Mouse (Mus musculus): Measurements from ENCODE around the gene Hectd4. TPM values are rescaled to one million over a fixed set of nuclear protein-coding genes. Genes with fewer than 3 reads are reported as not detected.
A peak's percentile ranks its signal among the peaks of the same experiment; 100 is the strongest.

The Hectd4 gene
- polyA plus RNA-seq, 1 experiment from 2014 or later, result 2.2 TPM

- no peak for TF ChIP-seq CTCF (IDR thresholded peaks at IDR 0.05; ENCODE audit: low read depth)
- Histone ChIP-seq H3K36me3 (ENCODE audit: control insufficient read depth, insufficient read depth) (peaks cover 17% of the 10 kb centered on the region), H3K27me3 (replicated peaks; ENCODE audit: control insufficient read depth, insufficient read depth, low read length) (no peaks in the 10 kb centered on the region), H3K27ac (ENCODE audit: low read depth, low read length) (peak within 1 kb of the TSS; percentile 98), H3K4me2 (replicated peaks; ENCODE audit: low read depth) (peak within 1 kb of the TSS; percentile 70), H3K9me3 (ENCODE audit: control insufficient read depth) (no peaks in the 10 kb centered on the region), H3K4me1 (replicated peaks; ENCODE audit: control insufficient read depth, insufficient read depth, low read length) (0 out of 2 replicates have a peak, but pooled peaks cover 3% of the 10 kb centered on the region), H3K9ac (ENCODE audit: low read depth, low read length) (peak within 1 kb of the TSS; percentile 86), H3K4me3 (ENCODE audit: low read depth, low read length) (peak within 1 kb of the TSS; percentile 78)
- WGBS, result under 1% methylated on average over 34 of the region's 45 CpGs
- peak; percentile 90 for ATAC-seq
Observed at GRCm38 (mm10) chr5:121385461-121386119, 165.6 kb downstream of the Hectd4 start, which contains the start of gene Trafd1. TSS of gene Trafd1 (minus strand) at chr5:121385632.

DNA sequence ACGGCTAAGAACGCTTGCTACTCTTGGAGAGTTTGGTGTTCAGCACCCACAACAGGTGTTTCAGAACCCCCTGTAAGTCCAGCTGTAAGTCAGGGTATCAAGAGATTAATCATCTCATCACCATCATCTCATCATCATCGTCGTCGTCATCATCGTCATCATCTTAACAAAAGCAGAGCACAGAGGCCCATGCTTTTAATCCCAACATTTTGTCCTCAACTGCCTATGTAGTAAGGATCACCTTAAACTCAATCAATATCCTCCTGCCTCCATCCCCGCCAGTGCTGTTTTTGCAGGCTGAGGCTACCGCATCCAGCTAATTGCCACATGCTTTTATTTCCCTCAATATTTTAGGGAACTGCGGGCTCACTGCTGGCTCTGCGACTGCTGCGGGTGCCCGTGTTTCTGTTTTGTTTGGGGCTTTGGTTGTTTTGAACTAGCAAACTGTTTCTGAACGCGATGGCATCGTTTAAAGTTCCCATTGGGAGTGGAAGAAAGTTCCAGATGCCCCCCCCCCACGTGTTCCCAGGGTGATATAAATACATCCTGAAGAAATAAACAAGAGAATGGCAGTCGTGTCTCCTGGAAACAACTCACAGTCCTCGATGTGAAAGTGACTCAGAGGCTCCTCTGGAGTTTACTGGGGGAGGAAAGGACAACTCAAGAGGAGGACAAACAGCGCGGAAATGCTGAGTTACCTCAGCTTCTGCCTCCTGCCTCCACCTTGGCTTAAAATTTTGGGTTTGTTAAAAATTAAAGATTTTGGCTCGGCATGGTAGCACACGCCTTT is 166.3 kb downstream of the Hectd4 start:
- WGBS, result 30% methylated on average over 22 of the region's 22 CpGs

DNA sequence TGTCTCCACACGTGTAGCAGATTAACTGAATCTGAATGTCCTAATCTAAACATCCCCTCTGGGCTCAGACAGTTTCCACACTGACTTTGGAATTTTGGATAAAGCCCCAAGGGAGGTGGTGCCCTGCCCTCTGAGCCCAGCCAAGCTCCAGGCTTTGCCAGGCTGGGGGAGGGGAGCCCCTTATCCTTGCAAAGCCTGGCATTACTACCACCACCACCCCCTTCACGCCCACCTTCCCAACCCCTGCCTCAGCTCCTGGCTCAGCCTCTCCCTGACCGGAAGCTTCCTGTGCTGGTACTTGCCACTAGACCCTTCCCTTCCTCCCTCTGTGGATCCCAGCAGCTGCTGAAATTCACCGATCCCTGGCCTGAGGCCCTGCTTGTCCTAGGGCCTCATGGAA is 167.1 kb downstream of the Hectd4 start:
- ATAC-seq, result no peak
- no peak for TF ChIP-seq CTCF (IDR thresholded peaks at IDR 0.05; ENCODE audit: low read depth)
- Histone ChIP-seq H3K27me3 (replicated peaks; ENCODE audit: control insufficient read depth, insufficient read depth, low read length) (no peaks in the 10 kb centered on the region), H3K9me3 (ENCODE audit: control insufficient read depth) (no peaks in the 10 kb centered on the region), H3K36me3 (ENCODE audit: control insufficient read depth, insufficient read depth) (peaks cover 1% of the 10 kb centered on the region), H3K4me1 (replicated peaks; ENCODE audit: control insufficient read depth, insufficient read depth, low read length) (0 out of 2 replicates have a peak, but pooled peaks cover 3% of the 10 kb centered on the region), H3K9ac (ENCODE audit: low read depth, low read length) (no peak overlapping the region), H3K4me3 (ENCODE audit: low read depth, low read length) (no peak overlapping the region), H3K4me2 (replicated peaks; ENCODE audit: low read depth) (no peak overlapping the region; the same call in 1 of the 2 replicates), H3K27ac (ENCODE audit: low read depth, low read length) (0 out of 2 replicates have a peak overlapping the region, but pooled peaks have one; percentile 1)
- 48% methylated on average over 4 of the region's 4 CpGs for WGBS

More for the DNA sequence above, 166.3 kb downstream of the Hectd4 start:
- no peak for ATAC-seq
- TF ChIP-seq CTCF (IDR thresholded peaks at IDR 0.05; ENCODE audit: low read depth), result no peak
- H3K9ac ChIP-seq (ENCODE audit: low read depth, low read length), result no peak overlapping the region
- peak overlapping the region; percentile 98; the same call in 1 of the 2 replicates for H3K27ac ChIP-seq (ENCODE audit: low read depth, low read length)
- peaks cover 10% of the 10 kb centered on the region for H3K36me3 ChIP-seq (ENCODE audit: control insufficient read depth, insufficient read depth)
- 0 out of 2 replicates have a peak, but pooled peaks cover 3% of the 10 kb centered on the region for H3K4me1 ChIP-seq (replicated peaks; ENCODE audit: control insufficient read depth, insufficient read depth, low read length)
- no peaks in the 10 kb centered on the region for H3K27me3 ChIP-seq (replicated peaks; ENCODE audit: control insufficient read depth, insufficient read depth, low read length)
- peak overlapping the region; percentile 78 for H3K4me3 ChIP-seq (ENCODE audit: low read depth, low read length)
- H3K4me2 ChIP-seq (replicated peaks; ENCODE audit: low read depth), result peak overlapping the region; percentile 70
- no peaks in the 10 kb centered on the region for H3K9me3 ChIP-seq (ENCODE audit: control insufficient read depth)

DNA sequence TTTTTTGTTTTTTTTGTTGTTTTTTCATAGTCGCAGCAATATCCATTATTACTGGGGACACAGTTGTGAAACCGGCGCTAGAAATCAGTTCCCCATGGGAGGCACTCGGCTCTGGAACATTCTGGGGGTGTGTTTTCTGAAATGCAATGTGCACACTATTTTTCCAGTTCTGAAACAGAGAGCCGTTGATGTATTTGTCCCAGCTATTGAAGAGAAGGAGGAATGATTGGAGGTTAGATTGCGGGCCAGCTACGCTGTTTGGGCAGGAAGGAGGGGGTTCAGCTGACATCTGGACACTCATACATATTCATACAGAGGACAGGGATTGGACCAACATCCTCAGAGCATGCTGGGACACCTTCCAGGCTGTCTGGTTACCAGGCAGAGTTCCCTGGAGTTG is 169.1 kb downstream of the Hectd4 start:
- ATAC-seq, result no peak
- H3K27ac ChIP-seq (ENCODE audit: low read depth, low read length), result no peak overlapping the region
- H3K4me3 ChIP-seq (ENCODE audit: low read depth, low read length), result no peak overlapping the region
- H3K27me3 ChIP-seq (replicated peaks; ENCODE audit: control insufficient read depth, insufficient read depth, low read length), result no peaks in the 10 kb centered on the region
- H3K4me2 ChIP-seq (replicated peaks; ENCODE audit: low read depth), result no peak overlapping the region
- H3K4me1 ChIP-seq (replicated peaks; ENCODE audit: control insufficient read depth, insufficient read depth, low read length), result no peaks in the 10 kb centered on the region
- 69% methylated on average over 7 of the region's 7 CpGs for WGBS
- H3K9ac ChIP-seq (ENCODE audit: low read depth, low read length), result no peak overlapping the region
- no peaks in the 10 kb centered on the region for H3K9me3 ChIP-seq (ENCODE audit: control insufficient read depth)
- no peaks in the 10 kb centered on the region for H3K36me3 ChIP-seq (ENCODE audit: control insufficient read depth, insufficient read depth)
- TF ChIP-seq CTCF (IDR thresholded peaks at IDR 0.05; ENCODE audit: low read depth), result no peak

DNA sequence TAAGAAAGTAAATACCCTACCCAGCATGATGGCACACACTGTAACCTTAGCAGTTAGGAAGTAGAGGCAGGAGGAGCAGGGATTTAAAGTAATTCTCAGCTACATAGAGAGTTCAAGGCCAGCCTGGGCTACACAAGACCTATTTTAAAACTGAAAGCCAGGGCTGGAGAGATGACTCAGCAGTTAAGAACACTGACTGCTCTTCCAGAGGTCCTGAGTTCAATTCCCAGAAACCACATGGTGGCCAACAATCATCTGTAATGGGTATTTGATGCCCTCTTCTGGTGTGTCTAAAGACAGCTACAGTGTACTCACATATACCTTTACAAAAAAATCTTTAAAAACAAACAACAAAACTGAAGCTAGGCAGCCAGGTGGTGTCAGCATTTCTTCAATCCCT is 169.7 kb downstream of the Hectd4 start:
- no peak overlapping the region for H3K27ac ChIP-seq (ENCODE audit: low read depth, low read length)
- H3K27me3 ChIP-seq (replicated peaks; ENCODE audit: control insufficient read depth, insufficient read depth, low read length), result no peaks in the 10 kb centered on the region
- no peak for TF ChIP-seq CTCF (IDR thresholded peaks at IDR 0.05; ENCODE audit: low read depth)
- H3K4me2 ChIP-seq (replicated peaks; ENCODE audit: low read depth), result no peak overlapping the region
- H3K4me1 ChIP-seq (replicated peaks; ENCODE audit: control insufficient read depth, insufficient read depth, low read length), result no peaks in the 10 kb centered on the region
- H3K36me3 ChIP-seq (ENCODE audit: control insufficient read depth, insufficient read depth), result no peaks in the 10 kb centered on the region
- no peak for ATAC-seq
- no peak overlapping the region for H3K9ac ChIP-seq (ENCODE audit: low read depth, low read length)
- no peak overlapping the region for H3K4me3 ChIP-seq (ENCODE audit: low read depth, low read length)
- H3K9me3 ChIP-seq (ENCODE audit: control insufficient read depth), result no peaks in the 10 kb centered on the region

DNA sequence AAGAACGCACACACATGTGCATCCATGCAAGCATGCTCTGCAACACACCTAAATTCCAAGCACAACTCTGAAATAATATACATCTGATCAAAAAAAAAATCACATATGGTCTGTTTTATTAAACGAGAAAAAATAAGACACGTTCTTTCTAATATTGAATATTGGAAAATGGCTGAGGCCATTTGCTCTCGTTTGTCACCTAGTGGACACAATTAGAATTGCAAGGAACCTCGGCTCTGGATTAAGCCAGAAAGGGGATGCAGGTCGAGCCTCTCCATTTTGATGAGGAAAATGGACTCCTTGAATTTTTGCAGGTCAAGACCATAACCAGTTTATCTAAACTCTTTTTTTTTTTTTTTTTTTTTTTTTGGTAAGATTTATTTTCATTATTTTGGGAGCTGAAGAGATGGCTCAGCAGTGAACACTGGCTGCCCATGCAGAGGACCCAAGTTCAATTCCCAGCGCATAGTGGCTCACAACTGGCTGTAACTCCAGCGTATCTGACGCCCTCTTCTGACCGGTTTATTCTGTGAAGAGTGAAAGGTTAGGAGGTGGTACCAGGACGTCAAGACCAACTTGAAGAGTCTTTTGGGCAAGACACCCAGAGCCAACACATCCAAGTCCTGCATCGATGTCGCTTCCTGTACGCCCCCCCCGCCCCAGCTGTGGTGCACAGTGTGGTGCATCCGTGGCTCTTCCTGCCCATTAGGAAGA is 172.8 kb downstream of the Hectd4 start:
- no peak overlapping the region for H3K27ac ChIP-seq (ENCODE audit: low read depth, low read length)
- TF ChIP-seq CTCF (IDR thresholded peaks at IDR 0.05; ENCODE audit: low read depth), result peak; percentile 78
- WGBS, result 55% methylated on average over 16 of the region's 16 CpGs
- H3K27me3 ChIP-seq (replicated peaks; ENCODE audit: control insufficient read depth, insufficient read depth, low read length), result no peaks in the 10 kb centered on the region
- H3K9ac ChIP-seq (ENCODE audit: low read depth, low read length), result no peak overlapping the region
- H3K36me3 ChIP-seq (ENCODE audit: control insufficient read depth, insufficient read depth), result no peaks in the 10 kb centered on the region
- no peak overlapping the region for H3K4me2 ChIP-seq (replicated peaks; ENCODE audit: low read depth)
- H3K4me3 ChIP-seq (ENCODE audit: low read depth, low read length), result no peak overlapping the region
- H3K4me1 ChIP-seq (replicated peaks; ENCODE audit: control insufficient read depth, insufficient read depth, low read length), result no peaks in the 10 kb centered on the region
- no peaks in the 10 kb centered on the region for H3K9me3 ChIP-seq (ENCODE audit: control insufficient read depth)
- ATAC-seq, result no peak

Data from intestine, postnatal 0 days (tissue).